Mouse (Mus musculus) 416B (cell line): ENCODE measurements around the gene Itsn1.

Source experiments
- DNase-seq: peaks from one replicate; pipeline ENCODE4 v3.0.0; 2011; ENCODE audit warnings: low read depth

The Itsn1 gene

DNA sequence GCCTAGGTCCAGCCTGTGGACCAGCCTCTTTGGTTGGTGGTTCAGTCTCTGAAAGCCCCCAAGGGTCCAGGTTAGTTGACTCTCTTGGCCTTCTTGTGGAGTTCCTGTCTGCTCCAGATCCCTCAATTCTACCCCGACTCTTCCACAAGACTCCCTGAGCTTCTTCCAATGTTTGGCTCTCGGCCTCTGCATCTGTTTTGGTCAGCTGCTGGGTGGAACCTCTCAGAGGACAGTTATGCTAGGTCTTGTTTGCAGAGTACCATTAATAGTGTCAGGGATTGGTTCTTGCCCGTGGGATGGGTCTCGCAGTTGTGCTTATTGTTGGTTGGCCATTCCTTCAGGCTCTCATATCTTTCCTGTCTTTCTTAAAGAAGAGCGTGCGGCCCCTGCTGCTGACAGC is 39.5 kb downstream of the Itsn1 start:
- no peak for DNase-seq

DNA sequence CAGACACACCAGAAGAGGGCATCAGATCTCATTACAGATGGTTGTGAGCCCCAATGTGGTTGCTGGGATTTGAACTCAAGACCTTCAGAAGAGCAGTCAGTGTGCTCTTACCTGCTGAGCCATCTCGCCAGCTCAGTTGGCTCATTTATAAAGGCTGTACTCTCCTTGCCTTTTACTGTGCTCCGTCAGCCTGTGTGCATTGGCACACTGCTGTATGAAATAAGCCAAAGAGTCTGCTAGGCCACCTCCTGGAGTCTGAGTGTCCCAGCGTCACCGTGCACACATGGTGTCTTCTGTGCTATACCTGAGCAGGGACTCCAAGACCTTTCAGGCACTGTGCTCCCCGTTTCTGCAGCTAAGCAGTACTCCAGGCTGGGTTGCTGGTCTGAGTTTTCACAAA is 40.8 kb downstream of the Itsn1 start:
- DNase-seq, result no peak

DNA sequence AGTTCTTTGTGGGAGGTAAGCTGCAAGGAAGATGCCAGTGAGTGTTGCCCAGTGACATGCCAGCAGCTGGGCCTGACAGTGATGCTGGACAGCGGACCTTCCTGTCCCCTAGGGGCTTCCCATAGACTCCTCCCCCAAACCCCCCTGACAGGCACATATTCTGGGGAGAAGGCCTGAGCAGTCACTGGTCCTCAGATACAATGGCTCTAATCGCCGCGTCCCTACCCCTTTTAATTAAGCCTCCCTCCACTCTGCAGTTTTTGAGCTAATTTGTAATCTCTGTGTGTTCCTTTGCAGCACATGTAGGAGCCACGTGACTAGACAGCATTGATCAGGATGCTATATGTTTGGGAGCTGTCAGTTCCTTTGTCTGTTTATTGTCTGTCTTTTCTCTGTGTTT is 41.6 kb downstream of the Itsn1 start:
- DNase-seq, result no peak

DNA sequence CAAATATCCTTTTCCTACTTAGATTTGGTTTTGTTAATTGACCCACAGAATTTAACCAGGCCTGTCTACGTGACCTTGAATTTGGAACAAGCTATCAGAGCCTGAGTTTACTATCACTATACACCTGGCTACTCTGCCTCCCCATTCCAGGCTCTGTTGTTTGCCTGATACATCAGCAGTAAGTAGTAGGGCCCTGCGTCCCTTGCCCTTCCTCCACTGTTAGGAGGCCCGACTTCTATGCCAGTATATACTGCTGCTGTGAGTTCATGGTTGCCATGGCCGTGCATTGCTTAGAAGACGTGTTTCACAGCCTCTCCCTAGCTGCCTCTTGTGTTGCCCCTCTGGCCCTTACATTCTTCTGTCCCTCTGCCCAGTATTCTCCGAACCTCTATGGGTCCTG is 42.3 kb downstream of the Itsn1 start:
- no peak for DNase-seq

DNA sequence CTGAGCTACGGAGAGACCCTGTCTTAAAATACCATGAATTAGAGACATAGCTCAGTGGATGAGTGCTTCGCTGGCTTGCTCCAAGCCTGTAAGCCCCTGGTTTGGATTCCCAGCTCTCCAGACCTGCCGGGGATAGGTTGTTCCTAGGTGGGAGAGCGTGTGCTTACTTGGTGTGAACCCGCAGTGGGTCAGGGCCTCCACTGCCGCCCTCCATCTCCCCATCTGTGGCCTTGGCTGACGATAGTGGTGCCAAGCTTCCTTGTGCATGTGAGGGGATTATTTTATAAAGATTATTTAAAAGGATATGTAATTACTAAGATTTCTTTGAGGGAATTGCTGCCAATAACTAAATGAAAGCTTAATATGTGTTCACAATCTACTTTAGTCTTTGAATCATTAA is 43.5 kb downstream of the Itsn1 start:
- DNase-seq, result no peak

DNA sequence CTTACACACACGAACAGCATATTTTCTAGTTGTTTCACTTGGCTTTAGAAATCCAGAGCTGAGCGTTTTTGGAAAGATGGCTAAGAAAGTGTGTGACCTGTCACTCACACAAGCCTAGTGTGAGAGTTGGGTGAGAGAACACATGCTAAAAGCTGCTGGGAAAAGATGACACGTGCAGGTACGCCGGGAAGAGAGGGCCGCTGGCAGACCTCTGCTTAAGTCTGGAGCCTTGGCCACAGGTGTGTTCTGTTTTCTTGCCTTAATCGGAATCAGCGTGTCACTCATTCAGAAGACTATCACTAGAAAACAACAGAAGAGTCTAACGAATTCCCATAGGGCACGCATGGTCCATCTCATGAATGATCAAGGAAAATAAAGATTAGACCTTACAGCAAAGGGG is 50.5 kb downstream of the Itsn1 start:
- no peak for DNase-seq

DNA sequence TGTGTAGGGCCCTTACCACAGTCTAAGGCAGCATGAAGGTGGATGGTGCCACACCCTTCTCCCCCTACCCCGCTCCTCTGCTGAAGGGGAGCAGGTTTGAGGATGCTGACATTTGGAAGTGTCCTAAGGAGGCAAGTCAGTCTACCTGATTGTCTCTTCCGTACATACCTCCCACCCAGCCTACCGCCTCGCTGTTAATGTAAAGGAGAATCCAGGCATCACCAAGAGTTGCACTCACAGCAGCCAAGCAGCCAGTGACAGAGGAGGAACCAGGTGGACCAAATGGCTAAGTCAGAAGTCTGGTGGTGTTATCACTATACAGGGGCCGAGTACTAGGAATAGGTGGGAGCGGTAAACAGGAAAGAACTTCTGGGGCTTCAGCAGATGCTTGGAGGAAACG is 51.1 kb downstream of the Itsn1 start:
- DNase-seq, result no peak

DNA sequence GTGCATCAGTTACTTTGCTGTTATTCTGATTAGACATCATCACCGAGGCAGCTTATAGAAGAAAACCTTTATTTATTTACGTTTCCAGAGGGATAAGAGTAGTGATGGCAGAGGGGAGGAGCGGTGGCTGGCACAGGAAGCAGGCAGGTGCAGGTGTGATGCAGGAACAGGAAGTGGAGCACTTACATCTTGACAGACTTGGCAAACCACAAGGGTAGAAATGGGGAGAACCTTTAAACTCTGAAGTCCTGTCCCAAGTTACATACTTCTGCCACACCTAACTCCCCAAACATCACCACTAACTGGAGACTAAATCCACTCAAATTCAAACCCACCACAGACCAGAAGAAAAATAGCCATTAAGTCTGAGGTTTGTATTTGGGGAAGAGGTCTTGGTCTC is 51.7 kb downstream of the Itsn1 start:
- DNase-seq, result no peak

DNA sequence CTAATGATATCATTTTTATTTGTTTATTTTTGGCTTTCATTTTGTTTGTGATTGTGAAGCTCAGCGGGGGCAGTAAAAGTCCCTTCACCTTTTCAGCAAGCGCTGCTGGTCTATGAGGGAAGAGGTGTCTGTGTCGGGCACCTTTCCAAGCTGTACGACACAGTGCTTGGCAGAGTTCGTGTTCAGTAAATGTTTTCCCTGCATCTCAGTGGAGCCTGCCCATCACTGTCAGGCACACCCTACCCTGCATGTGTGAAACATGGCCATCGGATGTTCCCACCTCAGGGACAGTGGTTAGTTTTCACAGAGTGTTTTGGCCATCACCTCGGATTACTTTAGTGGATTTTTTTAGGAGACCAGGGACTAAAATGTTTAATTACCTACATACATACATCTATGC is 54.1 kb downstream of the Itsn1 start:
- no peak for DNase-seq

DNA sequence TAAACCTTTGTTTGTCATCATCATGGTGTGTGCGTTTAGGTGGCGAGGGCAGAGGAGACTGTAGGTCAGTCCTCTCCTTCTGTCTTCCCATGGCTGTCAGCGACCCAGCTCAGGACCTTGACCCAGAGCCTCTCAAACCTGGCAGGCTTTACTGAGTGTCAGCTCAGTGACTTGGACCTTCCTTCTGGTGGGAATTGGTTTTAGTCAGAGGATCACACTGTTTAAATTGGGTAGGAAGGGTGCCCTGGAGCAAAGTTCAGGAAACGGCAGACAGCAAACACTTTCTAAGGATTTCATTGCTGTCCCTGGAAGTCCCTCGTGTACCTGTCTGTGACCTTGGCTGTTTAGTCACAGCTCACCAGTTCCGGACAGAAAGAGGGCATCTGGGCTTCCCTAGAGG is 55.2 kb downstream of the Itsn1 start:
- DNase-seq, result no peak

DNA sequence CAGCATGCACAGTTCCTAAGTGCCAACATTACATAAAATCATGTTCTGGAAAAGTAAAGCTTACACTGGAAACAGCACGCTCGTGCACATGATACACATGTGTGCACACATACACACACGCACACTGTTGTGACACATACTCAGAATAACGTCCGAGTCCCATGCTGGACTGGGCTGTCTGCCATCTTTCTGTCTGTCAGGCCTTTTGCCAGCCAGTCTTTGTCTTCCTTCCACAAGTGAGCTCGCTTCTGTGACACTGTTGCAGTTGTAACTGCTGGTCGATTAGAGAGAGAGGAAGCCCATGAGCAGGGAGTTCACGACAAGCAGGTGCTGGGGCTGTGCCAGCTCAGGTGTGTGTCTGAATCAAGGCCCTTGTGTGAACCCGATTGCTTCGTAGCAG is 57.3 kb downstream of the Itsn1 start:
- no peak for DNase-seq

DNA sequence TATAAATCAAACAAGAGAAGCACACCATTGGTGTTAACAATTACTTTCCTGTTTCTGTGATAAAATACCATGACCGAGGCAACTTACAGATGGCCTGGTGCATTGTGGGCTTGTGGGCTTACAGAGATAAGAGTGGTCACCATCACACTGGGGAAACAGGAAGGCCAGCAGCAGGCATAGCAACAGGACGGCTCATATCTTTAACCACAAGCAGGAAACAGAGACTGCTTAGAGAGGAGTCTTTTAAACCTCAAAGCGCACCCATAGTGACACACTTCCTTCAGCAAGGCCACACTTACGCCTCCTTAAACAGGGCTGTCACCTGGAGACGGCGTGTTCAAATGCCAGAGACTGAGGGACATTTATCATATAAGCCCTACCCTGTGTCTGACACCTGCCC is 60.6 kb downstream of the Itsn1 start:
- peak; percentile 100 for DNase-seq

DNA sequence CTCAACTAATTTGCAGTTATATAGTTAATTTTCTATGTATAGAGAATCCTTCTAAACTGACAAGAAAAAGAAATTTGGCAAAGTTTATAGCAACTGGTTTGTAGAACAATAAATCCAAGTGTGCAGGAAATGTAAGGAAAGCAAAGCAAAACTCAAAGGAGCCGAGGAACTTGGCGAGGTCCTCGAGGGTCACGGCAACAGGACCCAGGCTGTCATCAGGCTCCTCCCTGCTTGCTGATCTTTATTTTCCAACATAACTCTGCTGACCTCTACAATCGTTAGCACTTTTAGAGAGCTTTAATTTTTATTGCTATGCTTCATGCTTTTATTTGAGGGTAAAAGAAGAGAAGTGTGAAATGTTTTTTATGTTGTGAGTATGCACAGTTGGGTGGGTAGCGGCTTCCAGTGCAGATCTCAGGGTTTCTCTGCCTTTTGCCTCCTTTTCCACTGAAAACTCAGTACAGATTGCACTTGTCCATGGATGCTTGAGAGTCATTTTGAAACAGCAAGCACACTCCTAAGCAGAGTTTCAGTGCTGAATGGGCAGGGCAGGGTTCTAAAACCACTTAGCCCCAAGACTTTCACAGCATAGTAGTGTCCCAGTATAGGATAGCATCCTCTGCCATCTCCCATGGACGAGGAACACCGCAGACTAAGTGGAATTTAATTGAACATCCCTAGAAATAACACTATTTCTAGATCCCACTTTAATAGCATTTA is 63.6 kb downstream of the Itsn1 start:
- peak; percentile 21 for DNase-seq

DNA sequence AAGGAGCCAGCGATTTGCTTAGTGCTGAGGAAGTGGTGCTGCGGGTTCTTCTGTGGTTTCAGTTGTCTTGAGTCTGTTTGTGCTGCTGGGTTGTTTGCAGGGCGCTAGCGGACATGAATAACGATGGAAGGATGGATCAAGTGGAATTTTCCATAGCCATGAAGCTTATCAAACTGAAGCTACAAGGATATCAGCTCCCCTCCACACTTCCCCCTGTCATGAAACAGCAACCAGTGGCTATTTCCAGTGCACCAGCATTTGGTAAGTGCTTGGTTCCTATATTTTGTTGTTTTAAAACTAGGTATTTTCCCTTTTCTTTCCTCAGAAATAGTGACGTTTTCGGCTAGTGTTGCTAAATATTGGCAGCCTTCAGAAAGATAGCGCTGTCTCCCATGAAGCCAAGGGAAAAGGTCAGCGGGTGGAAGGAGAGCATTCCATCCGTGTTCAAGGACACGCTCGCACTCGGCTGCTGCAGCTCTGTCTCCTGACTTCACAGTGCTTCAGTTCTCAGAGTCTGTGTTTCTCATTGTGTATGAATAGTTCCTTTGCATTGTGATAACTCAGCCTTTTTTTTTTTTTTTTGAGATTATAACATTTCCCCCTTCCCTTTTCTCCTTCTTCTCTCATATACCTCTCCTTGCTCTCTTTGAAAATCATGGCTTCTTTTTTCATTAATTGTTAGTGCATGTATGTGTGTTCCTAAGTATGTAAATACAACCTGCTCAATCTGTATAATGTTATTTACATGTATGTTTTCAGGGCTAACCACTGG is 64.6 kb downstream of the Itsn1 start:
- peak; percentile 95 for DNase-seq

DNA sequence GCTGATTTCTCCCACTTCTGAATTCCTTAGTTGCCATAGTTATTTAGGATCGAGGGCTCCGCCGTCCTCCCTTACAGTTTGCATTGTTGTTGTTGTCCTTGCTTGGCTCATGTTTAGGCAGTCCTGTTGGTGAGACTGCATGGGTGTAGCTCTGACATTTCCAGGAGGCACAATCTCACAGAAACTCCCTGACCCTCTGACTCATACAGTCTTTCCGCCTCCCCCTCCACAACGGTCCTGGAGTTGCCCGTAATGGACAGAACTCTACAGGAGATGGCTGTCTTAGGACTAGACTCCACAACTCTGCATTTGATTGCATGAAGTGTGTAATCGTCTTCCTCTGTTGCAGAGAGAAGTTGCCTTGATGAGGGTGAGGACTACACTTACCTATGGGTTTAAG is 65.2 kb downstream of the Itsn1 start:
- DNase-seq, result peak; percentile 80

DNA sequence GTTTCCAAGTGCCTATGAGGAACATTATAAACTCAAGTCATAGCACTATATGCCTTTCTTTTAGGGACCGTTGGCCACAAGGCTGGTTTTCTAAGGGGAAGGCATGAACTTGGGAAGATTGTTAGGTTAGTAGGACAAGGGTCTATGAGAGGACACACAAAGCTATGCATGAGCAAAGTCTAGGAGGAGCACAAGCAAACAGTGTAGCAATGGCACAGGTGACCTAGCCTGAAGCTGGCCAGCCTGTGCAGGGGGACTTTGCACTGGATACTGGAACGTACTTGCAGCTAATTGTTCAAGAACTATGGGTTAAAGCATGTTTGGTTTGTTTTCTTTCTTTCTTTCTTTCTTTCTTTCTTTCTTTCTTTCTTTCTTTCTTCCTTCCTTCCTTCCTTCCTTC is 66.0 kb downstream of the Itsn1 start:
- DNase-seq, result no peak

DNA sequence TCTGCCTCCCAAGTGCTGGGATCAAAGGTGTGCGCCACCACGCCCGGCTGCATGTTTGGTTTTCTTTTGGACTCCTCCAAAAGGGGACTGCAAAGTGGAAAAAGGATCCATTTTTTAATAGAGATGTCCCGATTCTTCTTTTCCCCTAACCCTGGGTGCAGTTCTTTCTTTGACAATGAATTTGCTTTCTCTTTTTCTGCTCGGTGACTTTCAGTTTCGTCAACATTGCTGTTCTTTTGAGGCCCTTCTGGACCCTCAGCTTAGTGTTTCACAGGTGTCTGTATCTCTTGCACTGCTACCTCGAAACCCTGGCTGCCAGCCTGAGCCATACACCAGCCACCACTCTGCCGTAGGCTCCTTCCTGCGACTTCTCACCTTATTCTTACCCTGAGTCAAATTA is 66.5 kb downstream of the Itsn1 start:
- DNase-seq, result no peak

DNA sequence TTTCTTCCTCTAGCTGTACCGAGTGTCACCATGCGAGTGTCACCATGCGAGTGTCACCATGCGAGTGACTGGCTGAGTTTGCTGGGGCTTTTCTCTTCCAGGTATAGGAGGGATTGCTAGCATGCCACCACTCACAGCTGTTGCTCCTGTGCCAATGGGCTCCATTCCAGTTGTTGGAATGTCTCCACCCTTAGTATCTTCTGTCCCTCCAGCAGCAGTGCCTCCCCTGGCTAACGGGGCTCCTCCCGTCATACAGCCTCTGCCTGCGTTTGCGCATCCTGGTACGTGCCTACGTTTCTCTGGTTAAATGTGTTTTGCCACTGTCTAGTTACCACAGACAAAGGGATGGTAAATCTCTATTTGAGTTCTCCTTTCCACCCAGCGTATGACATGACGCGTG is 72.3 kb downstream of the Itsn1 start:
- DNase-seq, result no peak

DNA sequence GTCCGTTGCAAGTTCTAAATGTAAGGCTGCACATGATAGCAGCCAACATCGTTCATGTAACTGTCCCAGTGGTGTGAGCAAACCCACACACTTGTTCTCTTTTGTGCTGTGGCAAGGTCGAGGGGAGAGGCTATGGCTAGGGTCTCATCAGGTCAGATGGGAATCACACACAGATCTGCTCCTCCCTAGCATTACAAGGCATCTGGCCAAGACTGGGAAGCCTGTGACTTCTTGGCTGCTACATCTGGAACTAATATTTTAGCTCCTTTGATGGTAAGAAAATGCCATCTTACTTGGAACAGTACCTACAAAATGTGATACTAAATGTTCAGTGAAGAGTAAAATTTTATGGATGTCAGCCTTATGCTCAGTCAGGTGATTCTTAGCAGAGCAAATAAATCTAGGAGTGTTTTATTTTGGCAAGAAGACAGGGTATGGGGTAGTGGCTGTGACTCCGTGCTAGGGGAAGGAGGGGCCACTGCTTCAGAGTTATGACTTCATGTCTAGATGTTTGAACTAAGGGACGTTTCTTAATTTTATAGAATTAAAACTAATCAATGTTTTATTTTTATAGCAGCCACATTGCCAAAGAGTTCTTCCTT is 73.5 kb downstream of the Itsn1 start:
- no peak for DNase-seq

DNA sequence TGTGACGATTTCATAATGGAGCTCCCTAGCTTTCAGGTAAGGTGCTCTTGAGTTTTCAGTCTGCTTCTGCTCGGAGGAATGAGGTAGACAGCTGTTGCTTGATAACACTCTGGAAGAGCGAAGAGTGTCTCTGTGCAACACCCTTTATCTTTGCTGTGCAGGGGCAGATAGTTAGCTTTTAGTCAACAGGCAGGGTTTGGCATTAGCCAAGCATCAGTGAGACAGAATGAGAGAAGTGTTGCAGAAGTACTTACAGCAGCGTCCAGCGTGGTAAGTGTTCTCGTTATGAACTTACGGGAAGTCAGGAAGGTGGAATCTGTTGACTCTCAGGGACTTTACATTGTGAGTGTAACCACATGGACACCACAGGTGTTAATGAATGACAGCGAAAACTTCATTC is 75.3 kb downstream of the Itsn1 start:
- no peak for DNase-seq

DNA sequence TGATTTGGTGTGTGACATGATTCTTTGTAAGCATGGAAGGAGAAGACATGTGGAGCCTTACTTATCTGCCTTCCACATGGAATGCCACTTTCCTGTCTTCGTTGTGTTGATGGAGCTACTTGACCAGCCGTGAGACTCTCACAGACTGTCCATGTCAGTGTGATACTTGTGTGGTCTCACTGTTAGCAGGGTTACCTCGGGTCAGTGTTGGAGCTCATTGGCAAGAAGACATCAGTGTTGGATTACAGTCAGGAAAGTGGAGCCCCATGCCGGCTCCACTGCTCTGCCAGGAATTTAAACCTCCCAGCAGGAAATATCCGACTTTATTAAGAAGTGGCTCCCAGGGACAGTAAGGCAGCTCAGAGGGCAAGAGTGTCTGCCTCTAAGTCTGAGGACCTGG is 75.8 kb downstream of the Itsn1 start:
- no peak for DNase-seq

DNA sequence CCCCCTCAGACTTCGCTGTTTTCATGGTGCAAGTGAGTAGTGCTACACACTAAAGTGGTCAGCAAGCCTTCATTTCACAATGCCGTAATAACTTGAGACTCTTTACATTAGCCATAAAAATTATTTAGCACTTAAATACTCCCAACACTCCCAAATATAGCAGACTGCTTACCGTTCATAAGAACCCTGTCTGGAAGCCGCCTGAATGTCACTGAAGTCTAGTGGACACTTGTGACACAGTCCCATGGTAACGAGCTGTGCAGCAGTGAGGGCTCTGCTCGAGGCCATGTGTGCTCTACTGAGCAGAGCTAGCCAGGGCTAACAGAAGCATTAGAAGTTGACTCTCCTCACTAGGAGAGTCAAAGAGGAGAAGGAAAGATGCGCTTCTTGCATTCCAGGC is 81.2 kb downstream of the Itsn1 start:
- no peak for DNase-seq

DNA sequence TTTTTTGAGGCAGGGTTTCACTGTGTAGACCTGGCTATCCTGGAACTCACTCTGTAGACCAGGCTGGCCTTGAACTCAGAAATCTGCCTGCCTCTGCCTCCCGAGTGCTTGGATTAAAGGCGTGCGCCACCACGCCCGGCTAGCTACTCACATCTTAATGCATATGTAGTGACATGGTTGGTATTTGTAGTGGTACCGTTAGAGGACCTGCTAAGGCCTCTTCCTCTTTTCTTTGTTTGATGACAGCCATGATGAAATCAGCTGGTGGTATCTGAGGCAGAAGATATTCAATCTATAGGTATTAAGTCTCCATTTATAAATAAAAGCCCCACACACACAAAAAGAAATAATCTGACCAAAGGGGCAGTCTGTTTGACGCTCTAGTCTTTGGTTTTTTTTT is 82.3 kb downstream of the Itsn1 start:
- peak; percentile 37 for DNase-seq

DNA sequence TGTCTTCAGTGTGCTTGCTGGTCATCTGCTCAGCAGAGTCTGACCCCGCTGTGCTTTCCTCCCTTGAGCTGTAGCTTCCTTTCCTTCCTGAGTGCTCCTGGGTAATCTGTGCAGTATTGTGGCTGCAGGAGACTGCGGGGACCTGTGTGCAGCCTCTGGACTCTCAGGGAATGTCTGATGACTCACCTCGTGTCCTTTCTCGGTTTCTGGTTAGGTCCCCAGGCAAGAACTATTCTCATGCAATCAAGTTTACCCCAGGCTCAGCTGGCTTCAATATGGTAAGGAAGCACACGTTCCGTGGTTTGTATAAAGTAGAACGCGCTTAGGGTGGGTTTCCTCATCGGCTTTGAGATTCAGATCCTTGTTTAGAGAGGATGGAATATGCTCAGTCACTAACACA is 82.8 kb downstream of the Itsn1 start:
- peak; percentile 77 for DNase-seq
